Mouse (Mus musculus): ENCODE data around the gene Pde4b.

- TF ChIP-seq POLR2A (IDR thresholded peaks at IDR 0.05; ENCODE audit: borderline replicate concordance, insufficient read depth, low read length) = no peak
- no peak for TF ChIP-seq CTCF (IDR thresholded peaks at IDR 0.05; ENCODE audit: borderline replicate concordance, insufficient read depth, low read depth, low read length)
These were observed 553.6 kb downstream of the Pde4b start for GRCm38 (mm10) chr4:102640942-102641341.
